Mouse (Mus musculus) heart, adult 2 months (tissue): ENCODE results near the gene Gm49486. TPM values are rescaled to one million over a fixed set of nuclear protein-coding genes. Genes with fewer than 3 reads are reported as not detected.

ENCODE experiments used
- DNase-seq, 2 experiments: peaks; one replicate each; pipeline ENCODE4 v3.0.0; 2021
- H3K27ac ChIP-seq: fragments of 200-600 bp; 2 replicates; pipeline ENCODE4 v1.8.1; 2022
- H3K27me3 ChIP-seq: fragments of 200-500 bp; 2 replicates; pipeline ENCODE4 v1.6.1; 2012; ENCODE audit warnings: mild to moderate bottlenecking, low read length, inconsistent platforms, mixed read lengths; ENCODE audit not compliant: control insufficient read depth, insufficient read depth
- H3K36me3 ChIP-seq: fragments of 200-500 bp; 2 replicates; pipeline ENCODE4 v1.6.1; 2012; ENCODE audit warnings: low read length, inconsistent platforms; ENCODE audit not compliant: control insufficient read depth, insufficient read depth
- H3K4me1 ChIP-seq: fragments of 200-500 bp; 2 replicates; pipeline ENCODE4 v1.6.1; 2011; ENCODE audit warnings: low read length; ENCODE audit not compliant: control insufficient read depth, insufficient read depth
- H3K4me3 ChIP-seq: fragments of 200-600 bp; 2 replicates; pipeline ENCODE4 v1.8.1; 2022
- H3K79me2 ChIP-seq: fragments of 200-500 bp; replicated peaks from 2 replicates; pipeline ENCODE4 v1.6.1; 2012; ENCODE audit warnings: mild to moderate bottlenecking, inconsistent platforms, low read length, moderate library complexity, mixed read lengths; ENCODE audit not compliant: control insufficient read depth, insufficient read depth
- H3K9ac ChIP-seq: fragments of 200-500 bp; 2 replicates; pipeline ENCODE4 v1.6.1; 2012; ENCODE audit warnings: low read depth, mild to moderate bottlenecking, control low read depth, inconsistent platforms, low read length, mixed read lengths
- CTCF ChIP-seq: fragments of 200-600 bp; IDR thresholded peaks from 2 replicates; pipeline ENCODE4 v1.8.1; 2022; ENCODE audit warnings: antibody characterized with exemption, mild to moderate bottlenecking, moderate library complexity
- EP300 ChIP-seq: fragments of 200-500 bp; IDR thresholded peaks from 2 replicates; pipeline ENCODE4 v1.6.1; 2011; ENCODE audit warnings: low read depth, low read length, control low read depth; ENCODE audit not compliant: insufficient read depth
- POLR2A ChIP-seq: fragments of 200-500 bp; IDR thresholded peaks from 2 replicates; pipeline ENCODE4 v1.6.1; 2011; ENCODE audit warnings: mild to moderate bottlenecking, low read depth, low read length, control low read depth; ENCODE audit not compliant: insufficient read depth
- WGBS: fragments of 180-500 bp; shearing (Covaris S2); methylation state at CpG from one replicate; pipeline ENCODE4 v1.1.7; 2018; 5-methylcytosine and 5-hydroxymethylcytosine counted together
- intact Hi-C: fragments of 180-260 bp; cut with DNase I; formaldehyde crosslinking; loops from one replicate; pipeline ENCODE4 v1.15.1; 2025
- polyA plus RNA-seq: library from polyadenylated mRNA; depleted of rRNA; stranded (reverse); fragments of >200 nt; gene quantifications from 2 replicates; pipeline ENCODE4 v1.2.3, GENCODE M21; 2012
- total RNA-seq, 2 experiments: library from RNA; stranded (reverse); gene quantifications; 2 replicates each; pipeline ENCODE4 v1.2.3; 2021

Gene Gm49486
- total and polyA plus RNA-seq, 3 experiments = 0.39 to 1.4 (median 0.61) TPM

- Histone ChIP-seq H3K36me3 (no peaks in the 10 kb centered on the region), H3K4me3 (no peak overlapping the region), H3K9ac (peak overlapping the region; percentile 26; the same call in 1 of the 2 replicates), H3K79me2 (no peaks in the 10 kb centered on the region), H3K27ac (peak overlapping the region; percentile 63), H3K27me3 (no peaks in the 10 kb centered on the region), H3K4me1 (peaks cover 3% of the 10 kb centered on the region; the same call in 1 of the 2 replicates)
- TF ChIP-seq POLR2A = no peak
- TF ChIP-seq CTCF = no peak
- TF ChIP-seq EP300 = no peak
- WGBS = 29% methylated on average over 27 of the region's 27 CpGs
- intact Hi-C loops = no loop called here
- DNase-seq = peak; percentile 34 to 49
These were observed 36.0 kb upstream of the Gm49486 start for GRCm38 (mm10) chr15:79192885-79193845.

- Histone ChIP-seq H3K36me3 (no peaks in the 10 kb centered on the region), H3K4me3 (no peak overlapping the region), H3K79me2 (no peaks in the 10 kb centered on the region), H3K27ac (peak overlapping the region; percentile 63), H3K4me1 (peaks cover 3% of the 10 kb centered on the region; the same call in 1 of the 2 replicates), H3K9ac (no peak overlapping the region), H3K27me3 (no peaks in the 10 kb centered on the region)
- TF ChIP-seq EP300 (no peak), CTCF (no peak), POLR2A (no peak)
- intact Hi-C loops = no loop called here
- 53% methylated on average over 9 of the region's 9 CpGs for WGBS
- peak in 1 of 2 experiments; percentile 35 for DNase-seq
These were observed 35.1 kb upstream of the Gm49486 start for GRCm38 (mm10) chr15:79194048-79194447.

- intact Hi-C loops = no loop called here
- DNase-seq = no peak
- WGBS = 73% methylated on average over 2 of the region's 2 CpGs
- H3K36me3 ChIP-seq = no peaks in the 10 kb centered on the region
- H3K79me2 ChIP-seq = no peaks in the 10 kb centered on the region
- peak overlapping the region; percentile 47 for H3K27ac ChIP-seq
- H3K27me3 ChIP-seq = no peaks in the 10 kb centered on the region
- H3K4me1 ChIP-seq = peaks cover 3% of the 10 kb centered on the region; the same call in 1 of the 2 replicates
- no peak overlapping the region for H3K9ac ChIP-seq
- TF ChIP-seq CTCF = no peak
- no peak for TF ChIP-seq EP300
- no peak overlapping the region for H3K4me3 ChIP-seq
These were observed 34.2 kb upstream of the Gm49486 start for GRCm38 (mm10) chr15:79194946-79195345.

GRCm38 (mm10) chr15:79195492-79195891 is 33.7 kb upstream of the Gm49486 start:
- H3K79me2 ChIP-seq = no peaks in the 10 kb centered on the region
- H3K36me3 ChIP-seq = no peaks in the 10 kb centered on the region
- H3K9ac ChIP-seq = no peak overlapping the region
- peaks cover 3% of the 10 kb centered on the region; the same call in 1 of the 2 replicates for H3K4me1 ChIP-seq
- DNase-seq = peak; percentile 42 to 70
- H3K4me3 ChIP-seq = no peak overlapping the region
- no peaks in the 10 kb centered on the region for H3K27me3 ChIP-seq
- H3K27ac ChIP-seq = peak overlapping the region; percentile 61
- WGBS = 54% methylated on average over 8 of the region's 8 CpGs
- intact Hi-C loops = no loop called here
- TF ChIP-seq CTCF (no peak), EP300 (peak; percentile 98), POLR2A (peak; percentile 31; the same call in 1 of the 2 replicates)

- intact Hi-C loops = no loop called here
- TF ChIP-seq CTCF = no peak
- no peak for TF ChIP-seq POLR2A
- TF ChIP-seq EP300 = no peak
- DNase-seq = no peak
- 90% methylated on average over 12 of the region's 12 CpGs for WGBS
- H3K36me3 ChIP-seq = no peaks in the 10 kb centered on the region
- peaks cover 3% of the 10 kb centered on the region; the same call in 1 of the 2 replicates for H3K4me1 ChIP-seq
- no peak overlapping the region for H3K4me3 ChIP-seq
- no peaks in the 10 kb centered on the region for H3K27me3 ChIP-seq
- no peaks in the 10 kb centered on the region for H3K79me2 ChIP-seq
- no peak overlapping the region for H3K27ac ChIP-seq
- H3K9ac ChIP-seq = no peak overlapping the region
These were observed 29.7 kb upstream of the Gm49486 start for GRCm38 (mm10) chr15:79199390-79199976.
